Mouse (Mus musculus): ENCODE data around the gene Kcnma1.

- TF ChIP-seq POLR2A (IDR thresholded peaks at IDR 0.05; ENCODE audit: control insufficient read depth in 1 of 2, insufficient read depth in 1 of 2, low read depth in 1 of 2, low read length in 2 of 2, poor library complexity in 1 of 2): no peak
- no peak for TF ChIP-seq CTCF (IDR thresholded peaks at IDR 0.05 in 2 of 3, conservative IDR thresholded peaks at IDR 0.05 in 1 of 3; ENCODE audit: control insufficient read depth in 1 of 3, insufficient read depth in 1 of 3, low read depth in 2 of 3, low read length in 3 of 3, poor library complexity in 1 of 3, severe bottlenecking in 1 of 3)
- no peak for TF ChIP-seq ELF1 (IDR thresholded peaks at IDR 0.05; ENCODE audit: low read depth, low read length)
Observed at GRCm38 (mm10) chr14:23533346-23533745, 480.9 kb downstream of the Kcnma1 start.

All from MEL (cell line).